8 mouse cellular contexts compared by ENCODE assay signal in genomic region chr1:181345547-181345946, GRCm38 (mm10). TPM values are rescaled to one million over a fixed set of nuclear protein-coding genes. Genes with fewer than 3 reads are reported as not detected.
A peak's percentile ranks its signal among the peaks of the same experiment; 100 is the strongest.
DNase-seq lines count a peak whose midpoint lies in the region; ATAC-seq and TF ChIP-seq lines count a peak whose summit lies in the region.

No protein-coding gene starts in this region.

- H3K4me1 ChIP-seq in lung, embryonic 15.5 days: no peaks in the 10 kb centered on the region

- intact Hi-C loops in gastrocnemius, postnatal 14 days (cut with DNase I; ENCODE audit: low total_unique reads): no loop called here

- no peaks in the 10 kb centered on the region for H3K36me3 ChIP-seq in lung, embryonic 15.5 days

- no peak overlapping the region for H3K4me2 ChIP-seq in lung, embryonic 15.5 days

- H3K27ac ChIP-seq in lung, embryonic 15.5 days: no peak overlapping the region
- H3K27ac ChIP-seq in layer of hippocampus, adult 2 months: no peak overlapping the region

- WGBS in lung, embryonic 15.5 days: 25% methylated on average over 15 of the region's 15 CpGs

- H3K4me3 ChIP-seq in lung, embryonic 15.5 days: no peak overlapping the region
- no peak overlapping the region for H3K4me3 ChIP-seq in layer of hippocampus, adult 2 months

- peak; percentile 14 for DNase-seq in gastrocnemius, adult 18-20 months (ENCODE audit: low spot score)
- no peak for DNase-seq in gastrocnemius, postnatal 14 days
- peak; percentile 49 for DNase-seq in embryo, embryonic 9.5 days (ENCODE audit: extremely low spot score)
- DNase-seq in kidney, adult 8-10 months: peak; percentile 14 to 42
- no peak for DNase-seq in cerebellum, postnatal 4 days (ENCODE audit: low spot score in 2 of 2)
- DNase-seq in left cerebral cortex, adult 11 months (ENCODE audit: low spot score): no peak
- DNase-seq in layer of hippocampus, adult 2 months (ENCODE audit: low spot score in 2 of 2): no peak

- TF ChIP-seq CTCF in layer of hippocampus, adult 2 months (conservative IDR thresholded peaks at IDR 0.05): no peak

- peak; percentile 78 for ATAC-seq in lung, embryonic 15.5 days (ENCODE audit: borderline replicate concordance, extremely low read depth, low FRiP score, low TSS enrichment)

- peaks cover 8% of the 10 kb centered on the region for H3K27me3 ChIP-seq in lung, embryonic 15.5 days

- H3K9ac ChIP-seq in lung, embryonic 15.5 days: no peak overlapping the region

- no peaks in the 10 kb centered on the region for H3K9me3 ChIP-seq in lung, embryonic 15.5 days

RNA-seq across cellular contexts. Expression of gene Cnih3, which starts 6.9 kb away (rescaled TPM):
- not detected for total RNA-seq in gastrocnemius, adult 18-20 months (2021)
- total RNA-seq in gastrocnemius, postnatal 14 days (2021): under 1 TPM in 1 of 2 experiments, not detected in 1; 0.10 TPM
- polyA plus RNA-seq in lung, embryonic 15.5 days (2015; fragmentation: Nextera tagmentation; extraction: Ambion mirVana): 0.18 and 0.27 TPM in 2 replicates
- 10 to 100 TPM; 68.5 to 71.3 TPM for total RNA-seq in layer of hippocampus, adult 2 months (2021)

Comparison
In these comparisons a context has a peak if more than half of its experiments do, and no peak if none do; other contexts are left out.
1. DNase-seq: peak in gastrocnemius, adult 18-20 months (single experiment), embryo, embryonic 9.5 days (single experiment) and kidney, adult 8-10 months (2 of 2); none in gastrocnemius, postnatal 14 days (single experiment), cerebellum, postnatal 4 days (0 of 2), left cerebral cortex, adult 11 months (single experiment) and layer of hippocampus, adult 2 months (0 of 2).
2. RNA of gene Cnih3, which starts 6.9 kb away (total RNA-seq): 68.5 to 71.3 TPM in layer of hippocampus, adult 2 months; 0.10 TPM in gastrocnemius, postnatal 14 days and not detected in gastrocnemius, adult 18-20 months; every median in the first group is over 10 times any median in the second.